Mouse (Mus musculus) G1E-ER4 (cell line): Measurements from ENCODE around the gene Myo18a. TPM values are rescaled to one million over a fixed set of nuclear protein-coding genes. Genes with fewer than 3 reads are reported as not detected.

Experiments used
- GATA1 ChIP-seq: IDR thresholded peaks from one replicate; pipeline ENCODE4 v1.8.0; 2012; ENCODE audit warnings: low read length, inconsistent platforms
- polyA plus RNA-seq: library from polyadenylated mRNA; stranded (reverse); fragments of >175 nt; gene quantifications from 2 replicates; pipeline ENCODE4 v1.2.3, GENCODE M21; 2012

Myo18a gene
- polyA plus RNA-seq, 1 experiment = 41.9 TPM

DNA sequence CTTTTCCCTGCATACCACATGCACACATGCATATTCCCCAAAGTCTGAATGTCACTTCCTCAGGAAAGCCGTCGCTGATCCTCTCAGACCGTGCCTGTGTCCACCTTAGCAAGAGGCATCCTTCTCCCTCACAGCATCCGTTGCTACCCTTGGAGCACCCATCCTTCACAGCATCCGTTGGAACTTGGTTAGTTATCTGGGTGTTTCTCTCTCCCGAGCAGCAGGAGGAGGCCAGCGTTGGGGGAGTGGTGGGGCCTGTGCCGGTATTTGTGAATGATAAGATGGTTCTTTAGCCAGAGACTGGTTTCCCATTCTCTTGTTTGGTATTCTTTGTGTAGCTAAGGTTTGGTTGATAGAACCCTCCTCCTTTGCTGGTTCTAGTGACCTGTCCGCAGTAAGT, 21.8 kb downstream of the Myo18a start:
- TF ChIP-seq GATA1 = no peak

DNA sequence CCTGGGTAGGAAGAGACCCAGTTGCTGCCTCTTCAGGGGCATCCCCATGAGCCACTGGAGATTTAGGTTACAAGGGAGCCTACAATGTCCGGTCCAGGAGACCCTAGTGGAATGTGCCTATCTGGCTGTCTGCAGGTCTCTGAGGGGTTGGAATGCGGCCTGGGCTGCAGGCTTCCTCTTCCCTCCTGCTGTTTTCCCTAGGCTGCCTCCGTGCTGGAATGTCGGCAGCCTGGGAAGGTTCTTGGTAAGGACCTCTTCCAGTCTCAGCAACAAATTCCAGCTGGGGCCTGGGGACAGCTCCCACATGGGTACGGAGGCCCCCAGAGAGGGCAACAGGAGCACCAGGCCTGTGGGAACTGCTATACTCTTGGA, 22.3 kb downstream of the Myo18a start:
- no peak for TF ChIP-seq GATA1

DNA sequence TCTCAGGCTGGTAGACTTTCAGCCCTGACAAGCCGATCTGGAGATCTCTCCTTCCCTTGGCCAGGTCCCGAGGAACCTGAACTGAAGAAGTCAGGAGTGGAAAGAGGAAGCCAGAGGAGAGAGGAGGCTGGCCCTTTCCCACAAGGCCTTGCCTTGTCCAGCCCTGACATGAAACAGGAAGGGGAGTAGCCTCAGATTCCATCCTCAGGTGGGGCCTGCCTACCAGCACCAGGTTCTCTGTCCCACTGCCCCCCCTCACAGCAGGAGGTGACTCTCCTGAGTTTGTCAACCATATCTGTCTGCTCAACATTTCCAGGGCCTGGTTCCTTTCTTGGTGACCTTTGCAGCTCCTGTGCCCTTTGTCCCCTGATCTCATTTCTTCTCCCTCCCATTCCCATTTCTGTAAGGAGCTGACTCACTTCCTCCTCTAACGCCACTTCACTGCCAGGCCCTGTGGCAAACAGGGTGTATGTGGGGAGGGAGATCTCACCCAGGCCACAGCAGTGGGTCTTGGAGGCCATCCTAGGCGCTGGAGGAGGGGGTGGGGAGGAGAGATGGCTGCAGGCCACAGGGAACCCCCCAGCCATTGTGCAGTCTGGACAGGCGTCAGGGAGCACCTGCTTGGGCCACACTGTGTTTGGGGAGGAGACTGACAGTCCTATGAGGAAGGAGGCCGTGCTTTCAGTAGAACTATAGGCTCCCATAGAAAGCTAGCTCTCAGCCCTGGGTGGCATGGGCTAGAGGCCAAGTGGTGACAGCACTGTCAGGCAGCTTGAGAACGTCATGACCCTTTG, 22.9 kb downstream of the Myo18a start:
- TF ChIP-seq GATA1 = no peak

DNA sequence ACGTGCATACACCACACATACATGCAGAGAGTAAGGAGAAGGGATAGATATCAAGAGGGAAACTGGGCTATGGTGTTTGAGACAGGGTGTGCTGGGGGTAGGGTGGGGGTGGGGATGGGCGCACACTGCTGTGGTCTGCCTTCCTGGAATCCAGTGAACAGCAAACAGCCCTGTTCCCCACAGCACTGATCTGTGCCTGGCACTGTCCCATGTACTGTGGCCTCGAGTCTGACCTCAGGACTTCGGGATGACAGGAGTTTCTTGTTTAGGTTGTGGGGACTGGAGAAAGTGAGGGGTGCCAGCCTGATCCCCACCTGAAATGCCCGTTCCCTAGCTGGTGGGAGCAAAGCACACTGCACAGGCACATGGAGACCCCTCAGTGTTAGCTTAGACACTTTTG, 24.7 kb downstream of the Myo18a start, which contains the start of gene Gm10277:
Gm10277 (minus strand) TSS at position 41 of the 400 bp plus-strand sequence.
- TF ChIP-seq GATA1 = no peak

DNA sequence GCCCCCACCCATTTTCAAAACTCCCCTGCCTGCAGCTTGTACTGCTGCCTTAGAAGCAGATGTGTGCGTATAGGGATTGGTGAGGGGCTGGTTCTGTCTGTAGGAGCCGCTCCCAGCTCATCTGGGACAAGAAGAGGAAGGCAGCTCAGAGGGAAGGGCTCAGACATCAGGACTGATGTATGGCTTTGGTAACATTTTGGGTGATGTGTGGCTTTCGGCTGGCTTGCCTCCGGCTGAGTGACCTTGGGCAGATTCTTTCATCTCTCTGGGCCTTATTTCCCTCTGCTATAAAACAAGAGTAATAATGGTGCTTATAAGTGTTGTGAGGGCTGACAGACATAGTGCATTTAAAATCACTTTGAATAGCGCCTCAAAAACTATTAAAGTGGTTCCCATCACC, 26.5 kb downstream of the Myo18a start:
- no peak for TF ChIP-seq GATA1

DNA sequence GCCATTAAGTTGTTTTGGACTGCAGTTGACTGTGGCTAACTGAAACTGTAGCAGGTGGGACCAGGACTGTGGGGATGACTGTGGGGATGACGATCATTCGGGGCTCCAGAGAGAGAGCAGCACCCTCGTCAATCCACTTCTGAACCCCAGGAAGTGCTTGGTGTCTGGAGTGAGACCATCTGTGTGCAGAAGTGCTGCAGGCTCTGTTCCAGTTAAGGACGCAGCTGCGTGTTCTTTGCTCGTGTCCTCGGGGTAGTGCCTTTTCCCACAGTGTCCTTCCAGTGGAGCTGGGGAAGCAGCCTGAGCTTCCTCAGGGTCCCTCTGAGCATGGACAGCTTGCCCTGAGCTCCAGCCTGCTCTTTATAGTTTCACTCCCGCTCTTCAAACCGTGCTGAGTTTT, 27.2 kb downstream of the Myo18a start:
- no peak for TF ChIP-seq GATA1

DNA sequence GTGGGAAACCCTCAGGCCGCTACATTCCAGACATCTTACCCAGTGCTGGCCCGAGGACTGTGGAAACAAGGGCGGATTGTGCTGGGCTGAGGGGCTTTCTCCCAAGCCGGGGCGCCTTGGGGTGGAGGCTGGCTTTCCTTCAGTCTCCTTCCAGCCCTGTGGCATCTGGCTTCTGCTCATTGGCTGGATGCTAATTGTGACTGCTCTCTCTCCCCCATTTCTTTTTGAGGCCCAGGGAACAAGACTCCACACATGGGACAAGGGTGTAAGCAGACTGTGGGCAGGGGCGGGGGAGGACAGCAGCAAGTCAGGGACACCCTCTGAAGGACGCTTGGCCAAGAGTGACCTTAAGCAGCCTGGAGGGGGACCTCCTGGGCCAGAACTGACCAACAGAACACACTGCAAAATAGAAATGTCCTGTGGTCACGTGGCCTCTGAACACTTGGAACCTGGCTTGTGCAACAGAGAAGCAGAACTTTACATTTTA, 28.2 kb downstream of the Myo18a start:
- no peak for TF ChIP-seq GATA1

DNA sequence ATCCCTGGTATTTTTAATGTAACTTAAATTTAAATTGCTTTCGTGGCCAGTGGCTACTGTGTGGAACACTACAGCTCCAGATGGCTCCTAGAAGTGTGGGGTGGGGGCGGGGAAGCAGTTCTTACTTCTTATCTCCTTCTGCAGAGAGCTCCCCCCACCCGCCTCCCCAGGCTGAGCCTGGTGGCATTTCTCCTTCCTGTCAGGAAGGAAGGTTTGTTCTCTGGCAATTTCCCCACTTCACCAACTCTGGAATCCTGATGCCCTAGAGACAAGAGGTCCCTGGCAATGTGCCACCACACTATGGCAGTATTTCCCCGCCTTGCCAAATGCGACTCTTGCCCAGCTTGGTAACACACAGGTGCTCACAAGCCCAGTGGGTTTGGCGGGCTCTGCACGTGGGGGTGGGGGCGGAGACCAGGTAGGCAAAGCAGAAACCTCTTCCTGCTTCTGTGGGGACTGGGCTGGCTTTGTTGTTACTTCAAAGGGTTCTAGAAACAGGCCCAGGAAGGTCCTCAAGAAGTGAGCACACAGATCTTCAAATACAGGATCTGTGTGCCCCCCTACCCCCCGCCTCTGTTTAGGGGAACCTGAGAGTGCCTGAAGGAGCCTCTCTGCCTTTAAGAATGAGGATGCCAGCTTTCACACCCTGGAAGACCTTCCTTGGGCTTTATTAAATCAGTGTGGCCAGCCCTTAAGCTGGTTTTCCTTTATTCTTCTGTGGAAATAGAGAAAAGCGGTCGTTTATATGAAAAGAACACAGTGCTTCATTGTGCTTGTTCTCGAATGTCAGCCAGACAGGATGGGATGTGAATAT, 28.9 kb downstream of the Myo18a start:
- TF ChIP-seq GATA1 = no peak

DNA sequence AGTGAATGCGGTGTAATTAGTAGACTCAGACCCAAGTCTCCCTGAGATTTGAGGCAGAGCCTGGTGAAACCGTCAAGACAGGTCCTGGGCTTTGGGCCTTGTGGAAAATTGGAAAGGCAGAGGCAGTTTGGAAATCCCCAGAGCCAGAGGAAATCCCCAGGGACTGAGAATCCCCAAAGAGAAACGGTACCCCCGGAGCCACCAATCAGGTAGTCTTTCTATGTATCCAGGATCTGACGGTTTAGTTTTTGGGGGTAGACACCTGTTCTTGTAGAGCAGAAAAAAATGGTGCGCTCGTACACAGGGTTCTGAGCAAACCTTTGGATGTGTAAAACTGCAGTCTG, 29.5 kb downstream of the Myo18a start:
- TF ChIP-seq GATA1 = no peak

DNA sequence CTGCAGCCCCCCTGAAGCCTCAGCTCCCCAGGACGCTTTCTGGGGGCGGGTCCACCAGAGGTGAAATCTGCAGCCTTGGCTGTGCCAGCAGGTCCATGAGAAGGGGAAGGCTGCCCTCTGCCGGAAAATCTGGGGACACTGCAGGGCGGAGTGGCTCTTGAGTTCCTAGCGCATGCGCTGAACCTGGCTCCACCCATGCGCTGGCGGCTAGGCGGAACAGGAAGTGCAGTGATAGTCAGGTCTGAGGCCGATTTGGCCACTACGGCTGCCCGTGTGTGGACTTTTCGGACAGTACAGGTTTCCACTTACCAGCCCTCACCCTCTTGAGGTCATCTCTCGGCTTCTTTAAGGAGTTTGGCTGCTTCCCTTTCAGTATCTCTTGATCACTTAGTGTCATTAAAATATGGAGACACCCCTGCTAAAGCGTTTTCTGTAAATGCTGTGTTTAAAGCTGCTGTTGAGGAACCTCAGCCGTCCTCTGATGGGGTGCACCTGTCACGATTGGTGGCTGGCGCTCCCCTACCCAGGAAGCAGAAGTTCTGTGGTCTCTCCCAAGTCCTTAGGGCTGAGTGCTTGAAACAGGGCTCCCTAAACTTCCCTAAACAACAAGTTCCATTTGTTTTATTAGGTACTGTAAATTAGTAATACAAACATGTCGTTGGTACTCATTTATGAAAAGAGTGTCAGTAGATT, 30.3 kb downstream of the Myo18a start:
- TF ChIP-seq GATA1 = no peak

DNA sequence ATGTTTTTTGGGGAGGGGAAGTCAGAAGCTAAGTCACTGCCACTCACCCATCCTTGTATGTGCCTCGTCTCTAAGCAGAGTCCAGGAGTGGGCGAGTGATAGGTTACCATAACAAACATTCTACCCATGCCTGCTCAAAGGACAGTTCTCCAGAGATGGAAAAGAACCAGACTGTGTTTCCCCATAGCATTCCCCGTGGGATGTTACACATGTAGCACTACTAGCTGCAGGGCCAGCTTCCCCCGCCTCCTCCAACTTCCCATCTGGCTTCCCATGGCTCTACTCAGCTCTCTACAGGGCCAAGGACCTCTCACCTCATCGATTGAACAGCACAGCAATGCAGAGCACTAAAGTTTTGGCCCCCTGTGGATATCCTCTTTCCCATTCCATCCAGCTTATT, 32.2 kb downstream of the Myo18a start:
- no peak for TF ChIP-seq GATA1

DNA sequence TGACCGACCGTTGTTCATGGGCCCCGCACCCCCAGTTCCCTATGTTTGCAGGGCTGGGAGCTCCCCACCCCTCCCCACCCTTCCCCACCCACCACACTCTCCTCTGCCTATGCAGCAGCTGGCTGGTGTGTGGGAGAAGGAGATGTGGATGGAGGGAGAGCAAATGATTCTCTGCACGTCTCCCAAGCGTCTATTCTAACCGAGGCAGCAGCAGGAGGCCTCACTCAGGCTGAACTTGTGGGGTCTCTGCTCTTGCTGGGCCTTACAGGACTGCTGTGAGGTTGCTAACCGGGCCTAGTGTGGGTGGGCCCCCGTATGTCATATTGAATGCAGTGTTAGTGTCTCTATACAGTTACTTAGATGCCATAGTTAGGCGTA, 37.4 kb downstream of the Myo18a start:
- TF ChIP-seq GATA1 = no peak

DNA sequence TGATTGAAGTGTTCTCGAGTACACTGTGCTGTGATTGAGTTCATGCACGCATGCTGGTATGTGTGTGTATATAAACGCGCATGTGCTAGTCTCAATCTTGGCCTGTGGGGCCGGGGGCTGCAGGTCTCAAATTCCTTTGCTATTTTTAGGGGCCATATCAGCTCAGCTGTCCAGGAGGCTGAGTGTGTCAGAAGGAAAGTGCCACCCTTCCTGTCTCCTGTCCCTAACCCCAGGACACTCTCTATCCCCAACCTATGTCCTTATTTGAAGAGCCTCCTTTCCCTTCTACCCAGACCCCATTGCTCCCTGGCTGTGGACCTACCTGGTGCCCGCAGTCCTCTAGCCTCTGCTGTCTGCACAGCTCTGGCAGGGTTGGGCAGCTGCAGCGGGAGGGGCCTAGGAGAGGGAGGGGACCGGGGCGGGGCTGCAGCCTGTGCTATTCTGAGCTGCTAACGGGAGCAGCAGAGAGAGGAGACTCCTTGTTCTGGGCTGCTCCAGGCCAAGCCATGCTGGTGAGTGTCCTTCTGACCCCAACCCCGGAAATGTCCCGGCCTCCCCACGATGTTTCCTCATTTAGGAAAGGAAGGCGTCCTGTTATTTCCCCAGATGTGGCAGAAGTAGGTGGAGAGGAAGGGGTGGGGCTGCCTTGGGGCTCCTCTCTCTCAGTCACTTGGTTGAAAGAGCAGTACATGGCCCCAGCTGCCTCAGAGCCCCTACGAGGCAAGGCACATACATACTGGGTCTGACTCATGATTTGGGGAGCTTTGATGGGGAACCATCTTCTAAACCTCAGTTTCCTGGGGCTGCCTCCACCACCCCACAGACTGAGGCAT, 38.0 kb downstream of the Myo18a start:
- TF ChIP-seq GATA1 = no peak

DNA sequence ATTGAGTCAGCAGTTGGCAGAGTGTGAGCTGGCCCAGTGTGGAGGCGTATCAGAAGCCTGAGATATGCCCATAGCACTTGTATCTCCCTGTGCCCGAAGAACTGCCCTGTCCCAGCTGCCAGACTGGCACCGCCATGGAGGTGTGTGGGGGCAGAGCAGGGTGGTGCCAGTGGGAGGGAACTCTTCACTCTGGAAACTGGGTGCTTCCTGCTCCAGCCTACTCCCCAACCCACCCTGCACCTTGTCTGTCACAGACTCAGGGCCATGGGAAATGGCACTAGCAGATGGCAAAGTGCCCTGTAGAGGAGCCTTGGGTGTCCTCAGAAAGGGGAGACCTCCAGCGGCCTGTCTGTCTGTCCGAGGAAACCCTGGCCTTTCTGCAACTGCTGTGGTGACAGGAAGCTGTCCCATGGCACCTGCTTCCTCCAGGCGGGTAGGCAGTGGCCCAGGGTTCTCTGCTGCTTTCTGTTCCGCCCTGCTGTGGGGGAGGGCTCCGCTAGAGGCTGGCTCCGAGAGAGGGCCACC, 39.4 kb downstream of the Myo18a start:
- TF ChIP-seq GATA1 = no peak

DNA sequence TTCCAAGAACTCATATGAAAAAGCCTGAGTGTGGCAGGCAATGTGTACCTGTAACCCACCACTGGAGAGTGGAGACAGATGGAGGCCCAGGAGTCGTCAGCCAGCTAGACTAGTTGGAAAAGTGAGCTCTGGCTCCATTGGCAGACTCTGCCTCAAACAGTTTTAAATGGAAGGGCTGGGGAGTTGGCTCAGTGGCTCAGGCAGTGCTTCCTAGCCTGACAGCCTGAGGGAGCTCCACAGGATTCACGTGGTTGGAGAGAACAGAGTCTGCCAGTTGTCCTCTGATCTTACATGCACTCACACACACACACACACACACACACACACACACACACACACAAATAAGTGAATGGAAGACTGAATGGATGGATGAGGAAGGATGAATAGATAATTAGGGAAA, 43.2 kb downstream of the Myo18a start:
- TF ChIP-seq GATA1 = no peak

DNA sequence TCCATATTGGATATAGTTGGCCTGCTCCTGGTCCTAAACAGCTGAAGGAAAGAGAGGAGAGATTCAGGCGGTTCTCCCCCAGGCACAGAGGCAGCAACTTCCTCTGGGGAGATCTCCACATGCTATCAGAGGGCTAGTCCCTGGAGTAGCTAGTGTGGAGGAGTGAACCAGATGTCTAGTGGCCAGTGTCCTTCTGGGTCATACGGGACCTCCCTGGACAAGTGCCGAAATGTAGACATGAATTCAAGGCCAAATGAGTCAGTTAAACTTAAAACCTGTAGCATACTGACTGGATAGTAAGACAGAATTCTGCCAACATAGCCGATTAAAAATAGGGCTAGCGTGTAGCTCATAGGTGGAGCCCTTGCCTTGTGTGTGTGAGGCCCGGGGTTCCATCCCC, 43.8 kb downstream of the Myo18a start:
- no peak for TF ChIP-seq GATA1
